Mouse (Mus musculus): ENCODE data around the gene Taar7a. TPM values are rescaled to one million over a fixed set of nuclear protein-coding genes. Genes with fewer than 3 reads are reported as not detected.

Taar7a gene
- polyA plus RNA-seq, 1 experiment from 2014 or later, result not detected

Other genes with a start within 250 kb of the Taar7a start
- 174 and 179 TPM in 2 replicates for gene Rps12, start 206.2 kb downstream of the Taar7a start, polyA plus RNA-seq (2015; fragmentation: Nextera tagmentation; extraction: Ambion mirVana)
- gene Slc18b1, start 196.5 kb downstream of the Taar7a start, polyA plus RNA-seq (2015; fragmentation: Nextera tagmentation; extraction: Ambion mirVana), result 16.6 and 18.1 TPM in 2 replicates
- gene Vnn3, start 142.0 kb downstream of the Taar7a start, polyA plus RNA-seq (2015; fragmentation: Nextera tagmentation; extraction: Ambion mirVana), result not detected in 2 replicates
- gene Vnn1, start 98.8 kb downstream of the Taar7a start, polyA plus RNA-seq (2015; fragmentation: Nextera tagmentation; extraction: Ambion mirVana), result 0.95 and 1.1 TPM in 2 replicates
- gene Taar1, start 73.1 kb downstream of the Taar7a start, polyA plus RNA-seq (2015; fragmentation: Nextera tagmentation; extraction: Ambion mirVana), result not detected in 2 replicates
- not detected in 2 replicates for gene Taar2, start 54.9 kb downstream of the Taar7a start, polyA plus RNA-seq (2015; fragmentation: Nextera tagmentation; extraction: Ambion mirVana)
- gene Taar3, start 43.9 kb downstream of the Taar7a start, polyA plus RNA-seq (2015; fragmentation: Nextera tagmentation; extraction: Ambion mirVana), result not detected in 2 replicates
- gene Taar4, start 33.0 kb downstream of the Taar7a start, polyA plus RNA-seq (2015; fragmentation: Nextera tagmentation; extraction: Ambion mirVana), result not detected in 2 replicates
- not detected in 2 replicates for gene Taar5, start 22.8 kb downstream of the Taar7a start, polyA plus RNA-seq (2015; fragmentation: Nextera tagmentation; extraction: Ambion mirVana)
- gene Taar6, start 7.8 kb downstream of the Taar7a start, polyA plus RNA-seq (2015; fragmentation: Nextera tagmentation; extraction: Ambion mirVana), result not detected in 2 replicates
- not detected in 2 replicates for gene Taar7b, start 6.5 kb upstream of the Taar7a start, polyA plus RNA-seq (2015; fragmentation: Nextera tagmentation; extraction: Ambion mirVana)
- not detected in 2 replicates for gene Taar7d, start 33.7 kb upstream of the Taar7a start, polyA plus RNA-seq (2015; fragmentation: Nextera tagmentation; extraction: Ambion mirVana)
- gene Taar7e, start 44.1 kb upstream of the Taar7a start, polyA plus RNA-seq (2015; fragmentation: Nextera tagmentation; extraction: Ambion mirVana), result not detected in 2 replicates
- not detected in 2 replicates for gene Taar7f, start 56.0 kb upstream of the Taar7a start, polyA plus RNA-seq (2015; fragmentation: Nextera tagmentation; extraction: Ambion mirVana)
- not detected in 2 replicates for gene Taar8a, start 83.0 kb upstream of the Taar7a start, polyA plus RNA-seq (2015; fragmentation: Nextera tagmentation; extraction: Ambion mirVana)
- not detected in 2 replicates for gene Taar8b, start 98.8 kb upstream of the Taar7a start, polyA plus RNA-seq (2015; fragmentation: Nextera tagmentation; extraction: Ambion mirVana)
- gene Taar8c, start 108.4 kb upstream of the Taar7a start, polyA plus RNA-seq (2015; fragmentation: Nextera tagmentation; extraction: Ambion mirVana), result not detected in 2 replicates
- gene Taar9, start 116.1 kb upstream of the Taar7a start, polyA plus RNA-seq (2015; fragmentation: Nextera tagmentation; extraction: Ambion mirVana), result not detected in 2 replicates
- gene Stx7, start 155.8 kb upstream of the Taar7a start, polyA plus RNA-seq (2015; fragmentation: Nextera tagmentation; extraction: Ambion mirVana), result 71.5 and 73.7 TPM in 2 replicates
- 33.5 and 39.7 TPM in 2 replicates for gene Moxd1, start 230.0 kb upstream of the Taar7a start, polyA plus RNA-seq (2015; fragmentation: Nextera tagmentation; extraction: Ambion mirVana)

Measured in limb, embryonic 13.5 days (tissue).